Mouse (Mus musculus): ENCODE data around the gene Hmgcs1. TPM values are rescaled to one million over a fixed set of nuclear protein-coding genes. Genes with fewer than 3 reads are reported as not detected.

The Hmgcs1 gene
- 154 TPM for polyA plus RNA-seq (2014; fragmentation: Illumina TruSeq; extraction: RNeasy Lipid Tissue Mini Kit (QIAGEN cat#74804); ENCODE audit: low replicate concordance)

GRCm38 (mm10) chr13:119690039-119690728, at the start of gene Hmgcs1:
Gene Hmgcs1, plus strand, starts transcription at chr13:119690379.

GRCm38 (mm10) chr13:119755681-119756471, 65.7 kb downstream of the Hmgcs1 start, which contains the start of gene Nim1k:
Gene Nim1k, minus strand, starts transcription at chr13:119755882.

Other genes starting within 250 kb of the Hmgcs1 start
- gene 4833420G17Rik, start 227.6 kb upstream of the Hmgcs1 start, polyA plus RNA-seq (2014; fragmentation: Illumina TruSeq; extraction: RNeasy Lipid Tissue Mini Kit (QIAGEN cat#74804); ENCODE audit: low replicate concordance): 76.1 TPM
- gene Tmem267, start 202.3 kb upstream of the Hmgcs1 start, polyA plus RNA-seq (2014; fragmentation: Illumina TruSeq; extraction: RNeasy Lipid Tissue Mini Kit (QIAGEN cat#74804); ENCODE audit: low replicate concordance): 15.0 TPM
- gene 3110070M22Rik, start 202.0 kb upstream of the Hmgcs1 start, polyA plus RNA-seq (2014; fragmentation: Illumina TruSeq; extraction: RNeasy Lipid Tissue Mini Kit (QIAGEN cat#74804); ENCODE audit: low replicate concordance): 0.78 TPM
- 48.1 TPM for gene Ccl28, start 66.6 kb upstream of the Hmgcs1 start, polyA plus RNA-seq (2014; fragmentation: Illumina TruSeq; extraction: RNeasy Lipid Tissue Mini Kit (QIAGEN cat#74804); ENCODE audit: low replicate concordance)
- 0.26 TPM for gene Nim1k, start 65.5 kb downstream of the Hmgcs1 start, polyA plus RNA-seq (2014; fragmentation: Illumina TruSeq; extraction: RNeasy Lipid Tissue Mini Kit (QIAGEN cat#74804); ENCODE audit: low replicate concordance)
- gene Zfp131, start 100.5 kb downstream of the Hmgcs1 start, polyA plus RNA-seq (2014; fragmentation: Illumina TruSeq; extraction: RNeasy Lipid Tissue Mini Kit (QIAGEN cat#74804); ENCODE audit: low replicate concordance): 63.1 TPM
- gene AF067063, start 139.8 kb downstream of the Hmgcs1 start, polyA plus RNA-seq (2014; fragmentation: Illumina TruSeq; extraction: RNeasy Lipid Tissue Mini Kit (QIAGEN cat#74804); ENCODE audit: low replicate concordance): not detected
- not detected for gene D13Ertd608e, start 145.6 kb downstream of the Hmgcs1 start, polyA plus RNA-seq (2014; fragmentation: Illumina TruSeq; extraction: RNeasy Lipid Tissue Mini Kit (QIAGEN cat#74804); ENCODE audit: low replicate concordance)
- not detected for gene Tcstv1, start 204.4 kb downstream of the Hmgcs1 start, polyA plus RNA-seq (2014; fragmentation: Illumina TruSeq; extraction: RNeasy Lipid Tissue Mini Kit (QIAGEN cat#74804); ENCODE audit: low replicate concordance)
- not detected for gene Gm21761, start 238.9 kb downstream of the Hmgcs1 start, polyA plus RNA-seq (2014; fragmentation: Illumina TruSeq; extraction: RNeasy Lipid Tissue Mini Kit (QIAGEN cat#74804); ENCODE audit: low replicate concordance)